Mouse (Mus musculus): ENCODE results near the gene Sash1.

GRCm38 (mm10) chr10:8676722-8677121 is 209.1 kb downstream of the Sash1 start:
- TF ChIP-seq CTCF (IDR thresholded peaks at IDR 0.05; ENCODE audit: low read depth, low read length), result no peak
- TF ChIP-seq EP300 (IDR thresholded peaks at IDR 0.05; ENCODE audit: insufficient read depth, low read depth, low read length), result no peak
- no peak for TF ChIP-seq POLR2A (IDR thresholded peaks at IDR 0.05; ENCODE audit: insufficient read depth, low read length)

Measured in ES-Bruce4 (cell line).